Mouse (Mus musculus) embryonic fibroblast, embryonic 13.5 days (primary cell): ENCODE measurements at regions not wholly inside any gene's neighbourhood (a gene's known extent, or its start where the extent isn't known, plus 50 kb on each side); places are given as distances from the start of the nearest gene placed in this dataset.

Source experiments
- CTCF ChIP-seq: IDR thresholded peaks from 2 replicates; pipeline ENCODE4 v1.5.1; 2011; ENCODE audit warnings: mild to moderate bottlenecking, control low read depth, low read length, moderate library complexity, borderline replicate concordance; ENCODE audit not compliant: insufficient read depth
- POLR2A ChIP-seq: IDR thresholded peaks from 2 replicates; pipeline ENCODE4 v1.6.1; 2011; ENCODE audit warnings: low read depth, mild to moderate bottlenecking, control low read depth, low read length, moderate library complexity

GRCm38 (mm10) chr13:25547150-25548145 lies 277.1 kb upstream of the Nrsn1 start:
- TF ChIP-seq POLR2A, result no peak
- TF ChIP-seq CTCF, result no peak
